Mouse (Mus musculus): ENCODE measurements around the gene Cerk. TPM values are rescaled to one million over a fixed set of nuclear protein-coding genes. Genes with fewer than 3 reads are reported as not detected.
"Not testable (repeated sequence)": the region's sequence is repeated elsewhere in the genome, so short reads cannot be mapped to it uniquely, and the experiment has no call there.

The Cerk gene
- polyA plus RNA-seq, 1 experiment from 2014 or later, result 12.1 TPM

DNA sequence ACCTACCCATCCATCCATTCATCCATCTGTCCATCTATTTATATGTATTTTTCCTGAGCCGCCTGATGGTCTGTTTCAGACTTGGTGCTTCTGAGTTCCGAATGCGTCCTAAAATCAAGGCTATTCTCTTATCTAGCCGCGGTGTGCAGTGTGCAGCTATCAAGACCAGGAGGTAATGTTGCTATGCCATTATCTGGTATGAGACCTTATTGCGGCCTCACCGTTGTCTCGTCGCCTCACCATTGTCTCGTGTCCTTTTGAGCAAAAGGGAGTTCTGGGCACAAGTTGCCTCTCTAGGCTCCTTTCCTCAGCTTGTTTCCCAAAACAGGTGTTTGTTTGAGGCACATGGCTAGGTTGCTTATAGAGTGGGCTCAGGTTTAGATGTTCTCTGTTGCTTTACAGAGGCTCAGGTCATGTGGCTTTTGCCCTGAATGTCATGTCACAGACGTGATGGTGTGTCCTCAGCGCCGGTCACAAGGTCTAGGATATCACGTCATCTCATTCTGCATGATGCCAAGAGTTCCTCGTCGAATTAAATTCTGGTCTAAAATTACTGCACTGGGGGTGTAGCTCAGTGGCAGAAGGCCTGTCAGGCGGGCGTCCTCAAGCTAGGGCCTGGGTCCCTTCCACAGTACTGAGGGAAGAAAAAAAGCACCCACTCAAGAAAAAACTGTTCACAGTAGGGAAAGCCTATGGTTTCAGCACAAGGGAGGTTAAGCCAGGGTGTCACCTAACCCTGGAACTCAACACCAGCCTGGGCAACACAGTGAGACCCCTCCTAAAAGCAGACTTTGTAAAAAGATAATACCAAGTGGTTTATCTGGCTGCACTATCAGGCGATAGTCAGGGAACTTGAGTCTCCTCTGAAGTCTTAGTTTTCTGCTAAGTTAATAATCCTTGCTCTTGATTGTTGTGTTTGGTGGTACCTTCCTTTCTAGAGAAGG, 81.3 kb downstream of the Cerk start:
- H3K9me3 ChIP-seq, result no peaks in the 10 kb centered on the region
- no peak overlapping the region for H3K9ac ChIP-seq
- WGBS, result 87% methylated on average over 19 of the region's 19 CpGs
- no peaks in the 10 kb centered on the region for H3K27me3 ChIP-seq (replicated peaks)
- H3K4me2 ChIP-seq, result no peak overlapping the region
- H3K36me3 ChIP-seq, result no peaks in the 10 kb centered on the region
- ATAC-seq (ENCODE audit: insufficient read depth, low FRiP score, low read depth), result peak; percentile 74; the same call in 1 of the 2 replicates
- H3K4me3 ChIP-seq (replicated peaks), result no peak overlapping the region
- H3K4me1 ChIP-seq, result peaks cover 11% of the 10 kb centered on the region; the same call in 1 of the 2 replicates
- H3K27ac ChIP-seq, result 0 out of 2 replicates have a peak overlapping the region, but pooled peaks have one; percentile 21

DNA sequence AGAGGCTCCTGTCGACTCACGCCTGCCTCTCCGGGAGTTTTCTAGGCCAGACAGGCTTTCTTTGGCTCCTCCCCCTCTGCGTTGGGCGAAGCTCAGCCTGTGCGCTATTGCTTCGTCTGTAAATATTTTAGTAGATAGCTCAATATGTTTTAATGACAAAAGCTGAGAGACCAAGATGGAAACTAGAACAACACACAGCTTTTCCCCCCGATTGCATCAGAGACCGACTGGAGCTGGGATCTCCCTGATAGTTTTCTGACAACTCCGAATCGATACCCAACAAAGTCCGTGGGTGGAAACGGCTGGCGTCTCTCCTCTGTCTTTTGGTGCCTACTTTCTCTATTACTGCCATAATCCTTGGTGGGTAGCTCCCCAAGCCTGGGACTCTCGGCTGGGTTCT, 83.6 kb downstream of the Cerk start:
- no peak for ATAC-seq (ENCODE audit: insufficient read depth, low FRiP score, low read depth)
- H3K4me2 ChIP-seq, result no peak overlapping the region
- no peak overlapping the region for H3K9ac ChIP-seq
- H3K27ac ChIP-seq, result no peak overlapping the region
- no peak overlapping the region for H3K4me3 ChIP-seq (replicated peaks)
- no peaks in the 10 kb centered on the region for H3K9me3 ChIP-seq
- H3K27me3 ChIP-seq (replicated peaks), result no peaks in the 10 kb centered on the region
- H3K4me1 ChIP-seq, result no peaks in the 10 kb centered on the region
- H3K36me3 ChIP-seq, result no peaks in the 10 kb centered on the region
- WGBS, result 86% methylated on average over 15 of the region's 15 CpGs

DNA sequence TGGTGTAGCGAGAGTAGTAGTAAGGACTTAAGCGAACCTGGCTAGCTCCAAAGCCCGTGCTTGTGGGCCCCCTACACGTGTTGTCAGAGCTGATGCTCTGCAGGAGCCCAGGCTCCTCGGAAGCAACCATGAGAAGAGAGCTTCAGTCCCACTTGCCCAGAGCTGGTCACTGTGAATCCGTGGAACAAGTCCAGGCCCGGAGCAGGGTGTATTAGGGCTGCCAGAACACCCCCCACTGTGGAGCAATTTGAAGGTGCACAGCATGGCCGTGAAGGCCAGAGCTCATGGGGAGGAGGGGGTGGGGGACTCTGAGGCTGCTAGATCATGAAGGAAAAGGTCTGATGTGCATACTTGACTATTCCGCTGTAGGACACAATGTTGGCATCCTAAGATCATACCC, 84.4 kb downstream of the Cerk start:
- H3K4me2 ChIP-seq, result no peak overlapping the region

DNA sequence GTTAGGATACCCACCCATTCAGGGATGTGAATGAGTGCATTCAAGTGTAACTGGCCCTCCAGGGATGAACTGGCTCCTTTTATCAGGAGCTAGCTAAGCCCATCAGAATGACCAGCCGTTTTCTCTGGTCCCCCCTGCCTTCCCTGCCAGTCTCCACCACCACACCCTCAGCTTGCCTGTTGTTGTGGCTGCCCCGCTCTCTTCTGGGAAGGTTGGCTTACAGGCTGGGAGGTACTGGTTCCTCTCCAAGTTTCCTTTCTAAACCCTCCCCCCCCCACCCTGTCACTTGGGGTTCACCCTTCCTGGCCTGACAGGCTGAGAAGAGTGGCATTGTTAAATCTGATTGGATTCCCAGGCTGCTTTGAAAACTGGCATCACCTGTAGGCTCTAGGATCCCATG, 88.1 kb downstream of the Cerk start:
- no peak overlapping the region for H3K4me2 ChIP-seq
- H3K9ac ChIP-seq, result no peak overlapping the region
- no peaks in the 10 kb centered on the region for H3K36me3 ChIP-seq
- no peak overlapping the region for H3K4me3 ChIP-seq (replicated peaks)
- no peak overlapping the region for H3K27ac ChIP-seq
- peaks cover 18% of the 10 kb centered on the region; the same call in 1 of the 2 replicates for H3K4me1 ChIP-seq
- 80% methylated on average over 2 of the region's 2 CpGs for WGBS
- H3K9me3 ChIP-seq, result no peaks in the 10 kb centered on the region
- H3K27me3 ChIP-seq (replicated peaks), result no peaks in the 10 kb centered on the region
- ATAC-seq (ENCODE audit: insufficient read depth, low FRiP score, low read depth), result no peak

More for the DNA sequence above, 84.4 kb downstream of the Cerk start:
- Histone ChIP-seq H3K27me3 (replicated peaks) (no peaks in the 10 kb centered on the region), H3K36me3 (no peaks in the 10 kb centered on the region), H3K9me3 (no peaks in the 10 kb centered on the region), H3K4me3 (replicated peaks) (no peak overlapping the region), H3K9ac (no peak overlapping the region), H3K4me1 (no peaks in the 10 kb centered on the region), H3K27ac (no peak overlapping the region)
- WGBS, result 86% methylated on average over 9 of the region's 9 CpGs
- ATAC-seq (ENCODE audit: insufficient read depth, low FRiP score, low read depth), result no peak

DNA sequence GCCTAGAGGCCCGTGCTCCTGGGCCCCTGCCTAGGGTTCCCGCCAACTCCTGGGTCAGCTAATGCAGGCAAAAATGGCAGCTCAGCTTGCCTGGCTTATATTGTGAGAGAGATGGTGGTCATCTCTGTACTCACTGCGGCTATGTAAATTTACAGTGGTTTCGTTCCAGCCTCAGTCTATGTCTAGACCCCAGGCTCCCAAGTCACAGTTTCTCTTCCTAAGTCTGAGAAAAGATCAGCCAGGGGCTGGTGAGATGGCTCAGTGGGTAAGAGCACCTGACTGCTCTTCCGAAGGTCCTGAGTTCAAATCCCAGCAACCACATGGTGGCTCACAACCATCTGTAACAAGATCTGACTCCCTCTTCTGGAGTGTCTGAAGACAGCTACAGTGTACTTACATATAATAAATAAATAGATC, 89.3 kb downstream of the Cerk start:
- not testable (repeated sequence) for H3K9me3 ChIP-seq; H3K4me2 ChIP-seq; H3K4me3 ChIP-seq (replicated peaks); ATAC-seq (ENCODE audit: insufficient read depth, low FRiP score, low read depth); H3K27me3 ChIP-seq (replicated peaks); H3K9ac ChIP-seq; H3K36me3 ChIP-seq
- peak overlapping the region; percentile 78 for H3K27ac ChIP-seq
- 88% methylated on average over 5 of the region's 5 CpGs for WGBS
- H3K4me1 ChIP-seq, result peaks cover 24% of the 10 kb centered on the region

DNA sequence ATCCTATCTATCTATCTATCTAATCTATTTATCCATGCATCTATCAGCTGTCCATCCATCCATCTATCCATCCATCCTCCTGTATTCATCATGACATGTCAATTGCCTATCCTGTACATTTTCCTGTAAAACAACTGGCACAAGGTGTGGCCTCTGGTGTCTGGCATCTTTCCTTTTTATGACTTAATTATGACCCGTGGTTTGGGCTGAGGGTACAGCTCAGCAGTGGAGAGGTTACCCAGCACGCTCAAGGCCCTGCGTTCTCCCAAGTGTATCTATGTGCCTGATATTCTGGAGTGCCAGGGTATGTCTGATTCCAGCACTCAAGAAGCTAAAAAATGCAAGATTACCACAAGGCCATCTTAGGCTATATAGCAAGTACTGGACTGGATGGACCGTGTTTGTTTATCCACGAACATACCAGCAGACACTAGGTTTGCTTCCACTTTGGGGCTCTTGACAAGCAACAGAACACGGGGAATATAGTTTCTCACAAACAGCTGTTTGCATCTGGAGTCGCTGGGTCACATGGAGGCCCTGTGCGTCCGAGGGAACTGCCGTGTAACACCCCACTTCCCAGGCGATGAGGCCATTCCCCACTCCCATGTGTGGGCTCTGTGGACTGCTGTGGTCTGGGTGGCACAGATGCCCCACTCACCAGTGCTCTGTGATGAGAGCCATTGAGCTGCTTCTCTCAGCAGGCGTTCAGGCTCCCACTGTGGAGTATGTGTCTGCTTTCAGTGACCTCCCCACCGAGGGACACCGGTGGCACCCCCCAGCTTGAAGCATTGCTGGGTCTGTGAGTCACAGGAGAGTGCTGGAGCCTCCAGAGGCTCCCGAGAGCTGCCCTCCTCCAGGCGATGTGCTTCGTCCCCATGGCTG, 90.0 kb downstream of the Cerk start:
- Histone ChIP-seq H3K36me3 (no peaks in the 10 kb centered on the region), H3K4me3 (replicated peaks) (no peak overlapping the region), H3K27me3 (replicated peaks) (no peaks in the 10 kb centered on the region), H3K4me2 (no peak overlapping the region), H3K9ac (no peak overlapping the region), H3K4me1 (peaks cover 30% of the 10 kb centered on the region), H3K27ac (peak overlapping the region; percentile 78), H3K9me3 (no peaks in the 10 kb centered on the region)
- no peak for ATAC-seq (ENCODE audit: insufficient read depth, low FRiP score, low read depth)
- 68% methylated on average over 17 of the region's 17 CpGs for WGBS

DNA sequence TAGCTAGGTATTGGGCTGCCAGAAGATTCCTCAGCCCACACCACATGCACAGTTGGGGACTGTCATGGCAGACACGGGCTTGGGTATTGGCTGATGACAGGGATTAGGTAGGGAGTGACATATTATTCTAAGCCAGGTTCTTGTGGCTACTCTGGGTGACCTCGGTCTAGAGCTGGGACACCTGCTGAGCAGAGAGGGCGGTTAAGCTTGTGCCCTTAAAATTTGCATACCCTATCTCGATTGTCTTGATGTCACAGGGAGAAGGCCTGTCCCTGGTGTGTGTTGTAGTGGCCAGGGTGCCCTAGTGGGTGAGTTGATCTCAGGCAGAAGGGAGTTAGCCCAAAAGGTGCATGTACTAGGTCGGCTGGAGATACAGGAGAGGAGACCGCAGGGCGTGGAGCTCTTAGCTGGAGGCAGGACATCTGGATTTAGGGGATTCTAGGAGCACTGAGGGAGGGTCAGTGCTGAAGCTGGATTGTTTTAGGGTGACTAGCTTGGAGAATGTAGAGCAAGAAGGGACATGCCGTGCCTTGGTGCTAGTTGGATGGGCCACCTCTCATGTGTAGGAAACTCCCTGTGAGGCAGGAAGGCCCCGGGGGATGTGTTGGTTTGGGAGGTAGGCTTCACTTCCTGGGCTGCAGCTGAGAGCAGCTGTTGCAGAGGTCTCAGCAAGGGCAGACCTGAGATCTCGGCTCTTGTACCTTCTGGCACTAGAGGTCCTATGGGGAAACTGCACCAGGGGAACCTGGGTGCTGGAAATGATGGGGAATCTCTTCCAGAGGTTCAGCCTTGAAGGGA, 91.4 kb downstream of the Cerk start:
- H3K27me3 ChIP-seq (replicated peaks), result no peaks in the 10 kb centered on the region
- H3K9me3 ChIP-seq, result no peaks in the 10 kb centered on the region
- no peak overlapping the region for H3K9ac ChIP-seq
- no peak for ATAC-seq (ENCODE audit: insufficient read depth, low FRiP score, low read depth)
- no peak overlapping the region for H3K4me2 ChIP-seq
- 63% methylated on average over 10 of the region's 10 CpGs for WGBS
- no peaks in the 10 kb centered on the region for H3K36me3 ChIP-seq
- H3K4me1 ChIP-seq, result peaks cover 44% of the 10 kb centered on the region
- H3K4me3 ChIP-seq (replicated peaks), result no peak overlapping the region
- H3K27ac ChIP-seq, result 0 out of 2 replicates have a peak overlapping the region, but pooled peaks have one; percentile 35

DNA sequence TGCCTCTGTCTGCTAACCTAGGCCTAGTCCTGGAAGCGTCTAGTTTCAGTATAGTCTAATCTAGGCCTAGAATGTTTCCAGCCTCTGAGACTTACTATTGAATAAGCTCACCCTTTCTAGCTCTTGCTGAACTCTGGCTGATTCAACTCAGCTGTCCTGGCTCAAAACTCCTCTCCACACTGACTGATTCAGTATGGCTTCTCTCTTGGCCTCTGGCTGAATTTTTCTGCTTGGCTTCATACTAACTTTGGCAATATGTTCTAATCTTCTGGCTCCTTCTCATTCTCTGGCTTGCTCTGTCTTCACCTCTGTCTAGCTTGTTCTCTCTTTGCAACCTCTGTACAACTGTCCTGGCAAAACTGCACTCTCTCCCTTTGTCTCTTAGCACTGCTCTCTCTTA, 92.7 kb downstream of the Cerk start:
- Histone ChIP-seq H3K9ac (no peak overlapping the region), H3K4me1 (peaks cover 53% of the 10 kb centered on the region), H3K4me3 (replicated peaks) (no peak overlapping the region), H3K9me3 (no peaks in the 10 kb centered on the region), H3K36me3 (no peaks in the 10 kb centered on the region), H3K27me3 (replicated peaks) (no peaks in the 10 kb centered on the region), H3K4me2 (no peak overlapping the region), H3K27ac (peak overlapping the region; percentile 80)
- ATAC-seq (ENCODE audit: insufficient read depth, low FRiP score, low read depth), result no peak
- WGBS, result 50% methylated on average over 1 of the region's 1 CpGs

DNA sequence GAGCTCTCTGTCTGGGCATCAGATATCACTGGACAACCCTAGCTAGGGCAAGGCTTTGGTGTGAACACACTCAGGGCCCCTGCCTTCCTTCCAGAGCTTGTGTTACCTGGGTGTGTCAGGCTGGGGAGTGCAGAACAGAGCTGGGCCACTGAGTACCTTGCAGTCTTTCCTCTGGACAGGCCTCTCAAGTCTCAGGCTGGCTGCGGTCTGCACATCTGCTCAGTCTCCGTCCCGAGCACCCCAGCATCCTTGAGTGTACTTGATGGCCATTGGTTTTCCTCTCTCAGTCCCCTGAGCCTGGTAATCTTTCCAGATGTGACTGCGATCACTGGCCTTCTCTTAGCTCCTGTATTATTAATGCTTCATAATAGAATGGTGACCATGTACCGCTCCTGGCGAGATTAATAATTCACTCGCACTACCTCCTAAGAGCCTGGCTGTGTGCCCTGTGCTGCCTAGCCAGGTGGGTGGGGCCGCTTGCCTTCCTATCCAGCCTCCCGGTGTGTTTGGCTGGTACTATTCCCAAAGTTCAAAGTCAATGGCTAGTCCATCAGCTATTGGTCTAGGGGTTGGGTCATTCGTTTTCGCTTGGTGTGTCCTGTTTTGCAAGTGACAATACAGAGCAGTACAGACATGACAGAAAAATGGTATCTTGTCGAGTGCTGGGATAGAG, 93.8 kb downstream of the Cerk start:
- Histone ChIP-seq H3K27ac (peak overlapping the region; percentile 80), H3K4me1 (peaks cover 64% of the 10 kb centered on the region), H3K36me3 (no peaks in the 10 kb centered on the region), H3K9ac (no peak overlapping the region), H3K9me3 (no peaks in the 10 kb centered on the region), H3K4me3 (replicated peaks) (no peak overlapping the region), H3K4me2 (0 out of 2 replicates have a peak overlapping the region, but pooled peaks have one; percentile 13), H3K27me3 (replicated peaks) (no peaks in the 10 kb centered on the region)
- ATAC-seq (ENCODE audit: insufficient read depth, low FRiP score, low read depth), result peak; percentile 49; the same call in 1 of the 2 replicates
- WGBS, result 73% methylated on average over 12 of the region's 12 CpGs

DNA sequence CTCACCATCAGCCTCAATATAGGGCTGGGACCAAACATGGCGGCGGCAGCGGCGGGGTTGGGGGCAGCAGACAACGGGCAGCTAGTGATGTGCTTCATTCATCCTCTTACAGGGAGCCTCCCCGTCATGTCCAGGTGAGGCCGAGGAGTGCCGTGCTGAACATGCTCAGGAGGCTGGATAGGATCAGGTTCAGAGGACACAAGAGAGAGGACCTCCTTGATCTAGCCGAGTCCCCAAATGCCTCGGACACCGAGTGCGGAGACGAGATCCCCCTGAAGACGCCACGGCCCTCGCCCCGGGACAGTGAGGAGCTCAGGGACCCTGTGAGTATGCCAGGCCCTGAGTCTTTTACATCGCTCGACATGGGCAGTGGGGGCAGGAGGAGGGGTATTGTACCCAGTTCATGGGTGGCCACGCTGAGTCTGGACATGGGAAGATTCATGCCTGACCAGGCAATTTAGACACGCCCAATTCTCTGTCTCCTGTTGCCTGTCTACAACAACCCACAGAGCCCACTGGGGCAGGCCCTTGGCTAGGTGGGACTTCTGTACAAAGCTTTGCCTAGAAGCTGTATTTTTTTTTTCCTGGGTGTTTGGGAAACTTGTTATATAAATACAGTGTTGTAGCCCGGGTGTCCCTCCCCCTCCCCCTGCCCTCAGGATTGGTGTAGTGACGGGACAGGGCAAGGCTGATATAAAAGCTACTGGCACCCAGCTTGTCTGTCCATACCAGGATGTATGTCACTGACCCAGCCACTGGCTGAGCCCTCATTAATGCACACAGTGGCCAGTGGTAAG, 94.5 kb downstream of the Cerk start:
- Histone ChIP-seq H3K27ac (peak overlapping the region; percentile 80), H3K4me2 (0 out of 2 replicates have a peak overlapping the region, but pooled peaks have one; percentile 13), H3K27me3 (replicated peaks) (no peaks in the 10 kb centered on the region), H3K9me3 (no peaks in the 10 kb centered on the region), H3K4me1 (peaks cover 72% of the 10 kb centered on the region), H3K9ac (no peak overlapping the region), H3K4me3 (replicated peaks) (no peak overlapping the region), H3K36me3 (no peaks in the 10 kb centered on the region)
- WGBS, result 92% methylated on average over 23 of the region's 23 CpGs
- ATAC-seq (ENCODE audit: insufficient read depth, low FRiP score, low read depth), result no peak
